In the genomic region with DNA sequence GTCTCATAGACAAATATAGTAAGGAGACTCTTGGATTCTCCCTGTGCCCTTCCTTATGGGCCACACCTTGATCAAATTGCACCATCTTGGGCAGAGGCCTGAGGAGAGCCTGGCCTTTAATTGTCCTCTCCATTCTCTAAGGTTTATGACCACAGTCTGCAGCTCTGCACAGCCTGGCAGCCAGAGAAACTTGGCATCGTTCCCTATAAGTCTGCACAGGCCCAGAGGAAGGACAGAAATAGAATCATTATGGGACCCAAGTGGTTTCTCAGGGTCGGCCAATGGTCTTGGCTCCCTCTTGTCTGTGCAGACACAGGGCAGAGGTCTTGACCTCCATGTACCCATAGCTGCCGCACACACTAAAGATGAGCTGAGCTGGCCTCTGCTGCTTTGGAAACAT, we compare ENCODE assay signal across 14 mouse cellular contexts. TPM values are rescaled to one million over a fixed set of nuclear protein-coding genes. Genes with fewer than 3 reads are reported as not detected.
"Had no signal": no experiment of that assay in that cellular context is flagged by ENCODE, and none has a peak within 500 bp of the region (broad histone marks: within the 10 kb centered on the region; RNA-seq: fewer than 3 reads in every experiment).

No protein-coding gene starts in this region.

RNA-seq across cellular contexts. Expression of a gene that starts 55.1 kb away (rescaled TPM):
- polyA plus RNA-seq: kidney, embryonic 15.5 days; limb, embryonic 11.5 days; limb, embryonic 14.5 days; liver, adult 2 months; liver, embryonic 13.5 days; liver, embryonic 16.5 days; lung, adult 2 months; midbrain, embryonic 12.5 days; midbrain, embryonic 15.5 days; neural tube, embryonic 12.5 days; neural tube, embryonic 15.5 days; stomach, embryonic 14.5 days; stomach, postnatal 0 days; thymus, adult 2 months had no signal
